8 mouse cellular contexts compared by ENCODE assay signal in the genomic region with DNA sequence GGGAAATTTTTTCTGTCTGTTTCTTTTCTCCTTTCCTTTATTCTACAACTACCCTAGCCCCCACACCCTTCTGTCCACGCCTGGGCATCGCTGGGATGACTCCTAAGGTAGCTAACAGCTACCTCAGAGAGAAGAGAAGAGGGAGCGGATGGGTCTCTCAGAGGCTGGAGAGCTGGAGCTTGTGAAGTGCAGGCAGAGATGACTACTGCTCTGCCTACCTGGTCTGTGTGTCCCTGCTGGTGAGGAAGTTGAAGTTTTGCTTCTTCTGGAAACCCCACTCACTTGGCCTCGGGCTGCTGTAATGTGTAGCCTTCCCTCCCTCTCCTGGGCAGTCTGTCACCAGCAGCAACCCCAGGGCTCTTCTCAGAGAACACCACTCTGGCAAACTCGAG. TPM values are rescaled to one million over a fixed set of nuclear protein-coding genes. Genes with fewer than 3 reads are reported as not detected.
DNase-seq lines count a peak whose midpoint lies in the region; ATAC-seq and TF ChIP-seq lines count a peak whose summit lies in the region.

No protein-coding gene starts in this region.

- H3K79me2 ChIP-seq in CH12.LX (replicated peaks; ENCODE audit: control insufficient read depth, extremely low read depth, insufficient read depth, poor library complexity, severe bottlenecking), result no peaks in the 10 kb centered on the region

- in situ Hi-C loops in CH12.LX (cut with MboI; ENCODE audit: low pct_ligation_motif_present, low pct_unique_long_range_greater_than_20kb, low sequenced_read_pairs), result no loop called here

- no peak for DNase-seq in heart, embryonic 10.5 days (ENCODE audit: low spot score)
- no peak for DNase-seq in heart, postnatal 25 days (ENCODE audit: low spot score)
- DNase-seq in CH12.LX (ENCODE audit: extremely low read depth), result peak; percentile 59
- no peak for DNase-seq in midbrain, postnatal 0 days (ENCODE audit: low spot score)
- DNase-seq in left cerebral cortex, adult 8-10 months (ENCODE audit: low spot score in 2 of 2), result no peak
- no peak for DNase-seq in frontal cortex, postnatal 36 days (ENCODE audit: low spot score in 2 of 2)

- no peak for TF ChIP-seq EP300 in CH12.LX (IDR thresholded peaks at IDR 0.05; ENCODE audit: low read length)

- no peak for ATAC-seq in forebrain, embryonic 13.5 days
- ATAC-seq in limb, embryonic 15.5 days (ENCODE audit: insufficient number of reproducible peaks, low FRiP score, low TSS enrichment, low read depth), result peak; percentile 48
- ATAC-seq in midbrain, postnatal 0 days (ENCODE audit: low FRiP score), result 0 out of 2 replicates have a peak, but pooled peaks have one; percentile 23

- peak; percentile 23 for TF ChIP-seq RAD21 in CH12.LX (IDR thresholded peaks at IDR 0.05; ENCODE audit: low read depth, low read length)

- H3K4me3 ChIP-seq in heart, embryonic 10.5 days, result no peak overlapping the region
- peak overlapping the region in 1 of 3 experiments; percentile 38 for H3K4me3 ChIP-seq in CH12.LX (replicated peaks in 1 of 3; ENCODE audit: low read depth in 2 of 3, low read length in 2 of 3, poor library complexity in 1 of 3)
- H3K4me3 ChIP-seq in forebrain, embryonic 13.5 days, result no peak overlapping the region
- H3K4me3 ChIP-seq in limb, embryonic 15.5 days, result no peak overlapping the region
- H3K4me3 ChIP-seq in midbrain, postnatal 0 days (ENCODE audit: low read depth, low read length), result no peak overlapping the region

- H3K4me2 ChIP-seq in CH12.LX (ENCODE audit: insufficient read depth, low read depth, poor library complexity, severe bottlenecking), result peak overlapping the region; percentile 23; the same call in 1 of the 2 replicates
- H3K4me2 ChIP-seq in forebrain, embryonic 13.5 days, result no peak overlapping the region
- peak overlapping the region; percentile 35 for H3K4me2 ChIP-seq in limb, embryonic 15.5 days
- H3K4me2 ChIP-seq in midbrain, postnatal 0 days (ENCODE audit: low read depth, low read length, poor library complexity, severe bottlenecking), result no peak overlapping the region

- TF ChIP-seq CTCF in CH12.LX (conservative IDR thresholded peaks at IDR 0.05 in 1 of 2, IDR thresholded peaks at IDR 0.05 in 1 of 2; ENCODE audit: low read depth in 2 of 2, low read length in 2 of 2), result peak in 1 of 2 experiments; percentile 24; a peak in 2 of 4 replicates
- TF ChIP-seq CTCF in midbrain, postnatal 0 days (IDR thresholded peaks at IDR 0.05), result no peak

- peak overlapping the region; percentile 74 for H3K27ac ChIP-seq in heart, embryonic 10.5 days
- H3K27ac ChIP-seq in CH12.LX (ENCODE audit: insufficient read depth, low read depth), result peak overlapping the region; percentile 40; the same call in 1 of the 2 replicates
- no peak overlapping the region for H3K27ac ChIP-seq in forebrain, embryonic 13.5 days
- H3K27ac ChIP-seq in limb, embryonic 15.5 days, result peak overlapping the region; percentile 90
- H3K27ac ChIP-seq in midbrain, postnatal 0 days (ENCODE audit: low read depth, low read length), result peak overlapping the region; percentile 71; the same call in 1 of the 2 replicates

- peak overlapping the region; percentile 40; the same call in 1 of the 2 replicates for H3K9ac ChIP-seq in CH12.LX (ENCODE audit: insufficient read depth, low read depth)
- H3K9ac ChIP-seq in forebrain, embryonic 13.5 days, result peak overlapping the region; percentile 37; the same call in 1 of the 2 replicates
- no peak overlapping the region for H3K9ac ChIP-seq in limb, embryonic 15.5 days
- H3K9ac ChIP-seq in midbrain, postnatal 0 days (replicated peaks; ENCODE audit: low read length, poor library complexity, severe bottlenecking), result no peak overlapping the region

- no peaks in the 10 kb centered on the region for H3K27me3 ChIP-seq in heart, embryonic 10.5 days (ENCODE audit: insufficient read depth, poor library complexity, severe bottlenecking)
- H3K27me3 ChIP-seq in CH12.LX (replicated peaks), result no peaks in the 10 kb centered on the region
- no peaks in the 10 kb centered on the region for H3K27me3 ChIP-seq in forebrain, embryonic 13.5 days
- no peaks in the 10 kb centered on the region for H3K27me3 ChIP-seq in limb, embryonic 15.5 days
- no peaks in the 10 kb centered on the region for H3K27me3 ChIP-seq in midbrain, postnatal 0 days (ENCODE audit: insufficient read depth, low read length)

- 41% methylated on average over 5 of the region's 5 CpGs for WGBS in heart, embryonic 10.5 days
- 50% methylated on average over 5 of the region's 5 CpGs for WGBS in forebrain, embryonic 13.5 days
- WGBS in limb, embryonic 15.5 days, result 38% methylated on average over 5 of the region's 5 CpGs
- 39% methylated on average over 5 of the region's 5 CpGs for WGBS in midbrain, postnatal 0 days

- H3K4me1 ChIP-seq in heart, embryonic 10.5 days, result peaks cover 24% of the 10 kb centered on the region
- H3K4me1 ChIP-seq in CH12.LX (ENCODE audit: control insufficient read depth in 1 of 2, insufficient read depth in 2 of 2), result peaks cover 8 to 54% of the 10 kb centered on the region in 2 experiments; a peak in 3 of 4 replicates
- H3K4me1 ChIP-seq in forebrain, embryonic 13.5 days, result peaks cover 10% of the 10 kb centered on the region
- H3K4me1 ChIP-seq in limb, embryonic 15.5 days, result peaks cover 17% of the 10 kb centered on the region
- H3K4me1 ChIP-seq in midbrain, postnatal 0 days (ENCODE audit: insufficient read depth, low read length), result no peaks in the 10 kb centered on the region

- dilution Hi-C loops in CH12.LX (cut with MboI; ENCODE audit: extremely low pct_ligation_motif_present, extremely low pct_unique_long_range_greater_than_20kb, low sequenced_read_pairs), result no loop called here

- intact Hi-C loops in heart, postnatal 25 days (cut with DNase I), result loop anchor here (5.0 kb wide), 1 partner anchor 32 kb away; no protein-coding TSS in a partner anchor

- no peak for TF ChIP-seq POLR2A in CH12.LX (IDR thresholded peaks at IDR 0.05; ENCODE audit: low read depth, low read length)

- no peaks in the 10 kb centered on the region for H3K36me3 ChIP-seq in heart, embryonic 10.5 days
- no peaks in the 10 kb centered on the region for H3K36me3 ChIP-seq in CH12.LX (replicated peaks in 1 of 2; ENCODE audit: control insufficient read depth in 1 of 2, insufficient read depth in 1 of 2, low read length in 1 of 2)
- no peaks in the 10 kb centered on the region for H3K36me3 ChIP-seq in forebrain, embryonic 13.5 days (ENCODE audit: poor library complexity, severe bottlenecking)
- no peaks in the 10 kb centered on the region for H3K36me3 ChIP-seq in limb, embryonic 15.5 days
- H3K36me3 ChIP-seq in midbrain, postnatal 0 days (ENCODE audit: insufficient read depth, low read length), result no peaks in the 10 kb centered on the region

- no peaks in the 10 kb centered on the region for H3K9me3 ChIP-seq in heart, embryonic 10.5 days
- peaks cover 15% of the 10 kb centered on the region for H3K9me3 ChIP-seq in CH12.LX (replicated peaks; ENCODE audit: low read length)
- no peaks in the 10 kb centered on the region for H3K9me3 ChIP-seq in forebrain, embryonic 13.5 days (replicated peaks)
- H3K9me3 ChIP-seq in limb, embryonic 15.5 days, result no peaks in the 10 kb centered on the region
- H3K9me3 ChIP-seq in midbrain, postnatal 0 days (ENCODE audit: low read length), result no peaks in the 10 kb centered on the region

RNA-seq across cellular contexts. Expression of a gene that starts 25.6 kb away (rescaled TPM):
- 1,706 and 1,823 TPM in 2 replicates for polyA plus RNA-seq in heart, embryonic 10.5 days (2016; fragmentation: Nextera tagmentation; extraction: Ambion mirVana)
- total RNA-seq in heart, postnatal 25 days (2021), result 1,000 to 10,000 TPM; 2,502 to 2,556 TPM
- total RNA-seq in CH12.LX (2012; rRNA removed), result 284 and 317 TPM in 2 replicates
- total RNA-seq in CH12.LX (2014; rRNA removed), result 279 and 303 TPM in 2 replicates
- polyA plus RNA-seq in CH12.LX (2012; ENCODE audit: insufficient read length, low read depth), result 2,849 and 3,031 TPM in 2 replicates
- polyA plus RNA-seq in forebrain, embryonic 13.5 days (2015; fragmentation: Nextera tagmentation; extraction: Ambion mirVana), result 1,364 and 1,444 TPM in 2 replicates
- 1,462 and 1,539 TPM in 2 replicates for polyA plus RNA-seq in limb, embryonic 15.5 days (2015; fragmentation: Nextera tagmentation; extraction: Ambion mirVana)
- 337 and 436 TPM in 2 replicates for total RNA-seq in midbrain, postnatal 0 days (2014; rRNA removed)
- 2,585 and 2,689 TPM in 2 replicates for polyA plus RNA-seq in midbrain, postnatal 0 days (2015; fragmentation: Nextera tagmentation; extraction: Ambion mirVana)
- 1,000 to 10,000 TPM; 2,793 to 3,196 (median 2,896) TPM for total RNA-seq in left cerebral cortex, adult 8-10 months (2022)

RNA-seq across cellular contexts. Expression of a gene that starts 46.6 kb away (rescaled TPM):
- polyA plus RNA-seq in heart, embryonic 10.5 days (2016; fragmentation: Nextera tagmentation; extraction: Ambion mirVana), result 0.73 and 0.95 TPM in 2 replicates
- under 1 TPM in 1 of 2 experiments, not detected in 1; 0.10 TPM for total RNA-seq in heart, postnatal 25 days (2021)
- 0.13 TPM in 1 of 2 replicates, not detected in the other for total RNA-seq in CH12.LX (2012; rRNA removed)
- not detected in 2 replicates for total RNA-seq in CH12.LX (2014; rRNA removed)
- not detected in 2 replicates for polyA plus RNA-seq in CH12.LX (2012; ENCODE audit: insufficient read length, low read depth)
- polyA plus RNA-seq in forebrain, embryonic 13.5 days (2015; fragmentation: Nextera tagmentation; extraction: Ambion mirVana), result 0.76 and 1.2 TPM in 2 replicates
- polyA plus RNA-seq in limb, embryonic 15.5 days (2015; fragmentation: Nextera tagmentation; extraction: Ambion mirVana), result 1.9 and 2.1 TPM in 2 replicates
- 2.5 and 4.1 TPM in 2 replicates for total RNA-seq in midbrain, postnatal 0 days (2014; rRNA removed)
- polyA plus RNA-seq in midbrain, postnatal 0 days (2015; fragmentation: Nextera tagmentation; extraction: Ambion mirVana), result 2.9 and 3.5 TPM in 2 replicates
- total RNA-seq in left cerebral cortex, adult 8-10 months (2022), result 1 to 10 TPM; 1.1 to 2.3 (median 1.2) TPM

RNA-seq across cellular contexts. Expression of a gene that starts 46.7 kb away (rescaled TPM):
- 51.5 and 57.6 TPM in 2 replicates for polyA plus RNA-seq in heart, embryonic 10.5 days (2016; fragmentation: Nextera tagmentation; extraction: Ambion mirVana)
- 1 to 10 TPM; 8.9 to 9.3 TPM for total RNA-seq in heart, postnatal 25 days (2021)
- total RNA-seq in CH12.LX (2012; rRNA removed) (0.04 TPM in 1 of 2 replicates, not detected in the other), CH12.LX (2014; rRNA removed) (not detected in 2 replicates)
- polyA plus RNA-seq in CH12.LX (2012; ENCODE audit: insufficient read length, low read depth), result not detected in 2 replicates
- 14.4 and 15.2 TPM in 2 replicates for polyA plus RNA-seq in forebrain, embryonic 13.5 days (2015; fragmentation: Nextera tagmentation; extraction: Ambion mirVana)
- polyA plus RNA-seq in limb, embryonic 15.5 days (2015; fragmentation: Nextera tagmentation; extraction: Ambion mirVana), result 44.8 and 45.1 TPM in 2 replicates
- 20.6 and 23.3 TPM in 2 replicates for total RNA-seq in midbrain, postnatal 0 days (2014; rRNA removed)
- 21.7 and 23.5 TPM in 2 replicates for polyA plus RNA-seq in midbrain, postnatal 0 days (2015; fragmentation: Nextera tagmentation; extraction: Ambion mirVana)
- total RNA-seq in left cerebral cortex, adult 8-10 months (2022), result 10 to 100 TPM in 2 of 4 experiments, 1 to 10 TPM in 2; 9.2 to 12.7 (median 11.1) TPM

RNA-seq across cellular contexts. Expression of a gene that starts 55.5 kb away (rescaled TPM):
- polyA plus RNA-seq in heart, embryonic 10.5 days (2016; fragmentation: Nextera tagmentation; extraction: Ambion mirVana), result 93.8 and 122 TPM in 2 replicates
- 1 to 10 TPM; 6.3 to 7.4 TPM for total RNA-seq in heart, postnatal 25 days (2021)
- total RNA-seq in CH12.LX (2012; rRNA removed) (73.4 and 84.3 TPM in 2 replicates), CH12.LX (2014; rRNA removed) (58.5 and 63.7 TPM in 2 replicates)
- 201 and 238 TPM in 2 replicates for polyA plus RNA-seq in CH12.LX (2012; ENCODE audit: insufficient read length, low read depth)
- 86.6 and 105 TPM in 2 replicates for polyA plus RNA-seq in forebrain, embryonic 13.5 days (2015; fragmentation: Nextera tagmentation; extraction: Ambion mirVana)
- polyA plus RNA-seq in limb, embryonic 15.5 days (2015; fragmentation: Nextera tagmentation; extraction: Ambion mirVana), result 83.1 and 90.5 TPM in 2 replicates
- total RNA-seq in midbrain, postnatal 0 days (2014; rRNA removed), result 11.0 and 20.0 TPM in 2 replicates
- polyA plus RNA-seq in midbrain, postnatal 0 days (2015; fragmentation: Nextera tagmentation; extraction: Ambion mirVana), result 13.3 and 13.8 TPM in 2 replicates
- total RNA-seq in left cerebral cortex, adult 8-10 months (2022), result 10 to 100 TPM; 24.6 to 30.7 (median 27.3) TPM

Comparison
In these comparisons a context has a peak if more than half of its experiments do, and no peak if none do; other contexts are left out.
1. H3K4me2 ChIP-seq: peak in CH12.LX (single experiment) and limb, embryonic 15.5 days (single experiment); none in forebrain, embryonic 13.5 days (single experiment) and midbrain, postnatal 0 days (single experiment).
2. H3K9ac ChIP-seq: peak in CH12.LX (single experiment) and forebrain, embryonic 13.5 days (single experiment); none in limb, embryonic 15.5 days (single experiment) and midbrain, postnatal 0 days (single experiment).
3. RNA of a gene that starts 46.7 kb away (polyA plus RNA-seq): 51.5 to 57.6 TPM in heart, embryonic 10.5 days, 44.8 to 45.1 TPM in limb, embryonic 15.5 days, 21.7 to 23.5 TPM in midbrain, postnatal 0 days and 14.4 to 15.2 TPM in forebrain, embryonic 13.5 days; not detected in CH12.LX; every median in the first group is over 10 times any median in the second.